Mouse (Mus musculus): Measurements from ENCODE around the gene Rpl26.

DNA sequence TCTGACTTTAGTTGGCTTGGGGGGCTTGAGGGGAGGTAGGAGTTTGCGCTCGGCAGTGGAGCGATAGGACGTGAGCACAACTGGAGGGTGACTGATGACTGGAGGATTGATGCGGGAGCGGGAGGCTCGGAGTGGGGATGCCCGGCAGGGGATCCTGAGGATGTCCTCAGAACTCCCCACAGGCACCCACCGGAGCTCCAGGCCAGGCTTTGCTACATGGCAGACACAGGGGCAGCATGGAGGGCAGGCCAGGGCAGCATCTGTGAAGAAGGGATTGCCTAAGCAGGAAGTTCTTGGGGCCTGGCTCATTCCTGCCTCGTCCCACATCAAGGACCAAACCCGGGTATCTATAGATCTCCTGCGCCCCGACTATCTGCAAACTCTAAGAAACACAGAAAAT, 52.5 kb downstream of the Rpl26 start:
- no peak for TF ChIP-seq CTCF (IDR thresholded peaks at IDR 0.05; ENCODE audit: low read depth)
- TF ChIP-seq EP300 (IDR thresholded peaks at IDR 0.05; ENCODE audit: low read depth), result no peak

All from liver, postnatal 0 days (tissue).